11 mouse cellular contexts compared by ENCODE assay signal in genomic region chr2:94398138-94398970, GRCm38 (mm10). TPM values are rescaled to one million over a fixed set of nuclear protein-coding genes. Genes with fewer than 3 reads are reported as not detected.
DNase-seq lines count a peak whose midpoint lies in the region; ATAC-seq and TF ChIP-seq lines count a peak whose summit lies in the region.
"Had no signal": no experiment of that assay in that cellular context is flagged by ENCODE, and none has a peak within 500 bp of the region (broad histone marks: within the 10 kb centered on the region; RNA-seq: fewer than 3 reads in every experiment).

No protein-coding gene starts in this region.

- DNase-seq in forebrain, embryonic 10.5 days (ENCODE audit: extremely low spot score, low spot score) = no peak
- peak; percentile 52 to 71 for DNase-seq in left cerebral cortex, adult 18-20 months (ENCODE audit: low spot score in 2 of 2)
- DNase-seq in right cerebral cortex, adult 18-20 months = peak; percentile 79
- DNase-seq in thymus, postnatal 36 days = no peak

- H3K9ac ChIP-seq in forebrain, embryonic 15.5 days (replicated peaks) = no peak overlapping the region
- H3K9ac ChIP-seq in heart, embryonic 16.5 days (ENCODE audit: low read length) = peak overlapping the region; percentile 13; the same call in 1 of the 2 replicates
- H3K9ac ChIP-seq: limb, embryonic 15.5 days; stomach, embryonic 15.5 days had no signal

- no peak for TF ChIP-seq POLR2A in cortical plate, adult 2 months (IDR thresholded peaks at IDR 0.05; ENCODE audit: extremely low read depth, insufficient read depth, low read length)

- no peak overlapping the region for H3K4me2 ChIP-seq in forebrain, embryonic 15.5 days (replicated peaks)
- H3K4me2 ChIP-seq in heart, embryonic 16.5 days (ENCODE audit: low read depth, low read length) = no peak overlapping the region
- H3K4me2 ChIP-seq: limb, embryonic 15.5 days; stomach, embryonic 15.5 days had no signal

- no peaks in the 10 kb centered on the region for H3K27me3 ChIP-seq in forebrain, embryonic 15.5 days
- no peaks in the 10 kb centered on the region for H3K27me3 ChIP-seq in forebrain, embryonic 10.5 days (ENCODE audit: poor library complexity, severe bottlenecking)
- H3K27me3 ChIP-seq in heart, embryonic 16.5 days (ENCODE audit: control insufficient read depth, insufficient read depth, low read length) = no peaks in the 10 kb centered on the region
- H3K27me3 ChIP-seq: CH12.LX; limb, embryonic 15.5 days; stomach, embryonic 15.5 days had no signal

- no peaks in the 10 kb centered on the region for H3K36me3 ChIP-seq in forebrain, embryonic 15.5 days
- H3K36me3 ChIP-seq in forebrain, embryonic 10.5 days (replicated peaks) = peaks cover 4% of the 10 kb centered on the region; the same call in 1 of the 2 replicates
- 0 out of 2 replicates have a peak, but pooled peaks cover 2% of the 10 kb centered on the region for H3K36me3 ChIP-seq in heart, embryonic 16.5 days (ENCODE audit: control insufficient read depth, insufficient read depth)
- H3K36me3 ChIP-seq: limb, embryonic 15.5 days; stomach, embryonic 15.5 days had no signal

- 64% methylated on average over 8 of the region's 8 CpGs for WGBS in forebrain, embryonic 15.5 days
- WGBS in forebrain, embryonic 10.5 days = 80% methylated on average over 8 of the region's 8 CpGs
- WGBS in heart, embryonic 16.5 days = 45% methylated on average over 8 of the region's 8 CpGs

- peak; percentile 92 for ATAC-seq in forebrain, embryonic 15.5 days (replicated peaks)
- 0 out of 2 replicates have a peak, but pooled peaks have one; percentile 23 for ATAC-seq in heart, embryonic 16.5 days (replicated peaks; ENCODE audit: extremely low read depth, insufficient read depth, low FRiP score)
- no peak for ATAC-seq in activated CD4-positive, CD25-positive, alpha-beta regulatory T cell, adult 4 months

- no peak overlapping the region for H3K4me3 ChIP-seq in forebrain, embryonic 15.5 days
- H3K4me3 ChIP-seq in forebrain, embryonic 10.5 days = no peak overlapping the region
- no peak overlapping the region for H3K4me3 ChIP-seq in cortical plate, adult 2 months (ENCODE audit: insufficient read depth, low read length)
- H3K4me3 ChIP-seq in heart, embryonic 16.5 days (ENCODE audit: low read length) = no peak overlapping the region
- H3K4me3 ChIP-seq: limb, embryonic 15.5 days; stomach, embryonic 15.5 days had no signal

- no peak for TF ChIP-seq CTCF in cortical plate, adult 2 months (IDR thresholded peaks at IDR 0.05; ENCODE audit: extremely low read depth, insufficient read depth, low read length)

- H3K27ac ChIP-seq in forebrain, embryonic 15.5 days (replicated peaks) = peak overlapping the region; percentile 52
- no peak overlapping the region for H3K27ac ChIP-seq in forebrain, embryonic 10.5 days
- peak overlapping the region; percentile 42; the same call in 1 of the 2 replicates for H3K27ac ChIP-seq in cortical plate, adult 2 months (ENCODE audit: insufficient read depth, low read length)
- peak overlapping the region; percentile 16; the same call in 1 of the 2 replicates for H3K27ac ChIP-seq in heart, embryonic 16.5 days (ENCODE audit: low read length)
- H3K27ac ChIP-seq: limb, embryonic 15.5 days; stomach, embryonic 15.5 days had no signal

- peaks cover 20% of the 10 kb centered on the region for H3K4me1 ChIP-seq in forebrain, embryonic 15.5 days
- peaks cover 10% of the 10 kb centered on the region; the same call in 1 of the 2 replicates for H3K4me1 ChIP-seq in forebrain, embryonic 10.5 days
- peaks cover 21% of the 10 kb centered on the region for H3K4me1 ChIP-seq in cortical plate, adult 2 months (ENCODE audit: control insufficient read depth, insufficient read depth, low read length)
- H3K4me1 ChIP-seq in heart, embryonic 16.5 days (ENCODE audit: control insufficient read depth, insufficient read depth, low read length) = peaks cover 22% of the 10 kb centered on the region

- no peaks in the 10 kb centered on the region for H3K9me3 ChIP-seq in forebrain, embryonic 15.5 days
- H3K9me3 ChIP-seq in forebrain, embryonic 10.5 days = no peaks in the 10 kb centered on the region
- H3K9me3 ChIP-seq in heart, embryonic 16.5 days (replicated peaks; ENCODE audit: control insufficient read depth, low read length) = no peaks in the 10 kb centered on the region
- H3K9me3 ChIP-seq: limb, embryonic 15.5 days; stomach, embryonic 15.5 days had no signal

RNA-seq across cellular contexts. Expression of gene Ttc17, which starts 8.1 kb away (rescaled TPM):
- polyA plus RNA-seq in forebrain, embryonic 15.5 days (2015; fragmentation: Nextera tagmentation; extraction: Ambion mirVana) = 20.7 and 23.2 TPM in 2 replicates
- polyA plus RNA-seq in forebrain, embryonic 10.5 days (2016; fragmentation: Nextera tagmentation; extraction: Ambion mirVana) = 13.6 and 13.8 TPM in 2 replicates
- polyA plus RNA-seq in cortical plate, adult 2 months (2012; rRNA removed) = 28.2 and 29.8 TPM in 2 replicates
- 16.9 and 17.5 TPM in 2 replicates for polyA plus RNA-seq in heart, embryonic 16.5 days (2015; fragmentation: Nextera tagmentation; extraction: Ambion mirVana)
- total RNA-seq in left cerebral cortex, adult 18-20 months (2021) = 10 to 100 TPM; 33.7 to 34.2 TPM
- polyA plus RNA-seq in activated CD4-positive, CD25-positive, alpha-beta regulatory T cell, adult 4 months (2017; shearing (Covaris generic)) = 10 to 100 TPM; 34.9 to 36.7 TPM

RNA-seq across cellular contexts. Expression of gene Api5, which starts 39.6 kb away (rescaled TPM):
- polyA plus RNA-seq in forebrain, embryonic 15.5 days (2015; fragmentation: Nextera tagmentation; extraction: Ambion mirVana) = 130 and 134 TPM in 2 replicates
- 239 and 258 TPM in 2 replicates for polyA plus RNA-seq in forebrain, embryonic 10.5 days (2016; fragmentation: Nextera tagmentation; extraction: Ambion mirVana)
- 45.8 and 46.2 TPM in 2 replicates for polyA plus RNA-seq in cortical plate, adult 2 months (2012; rRNA removed)
- polyA plus RNA-seq in heart, embryonic 16.5 days (2015; fragmentation: Nextera tagmentation; extraction: Ambion mirVana) = 84.0 and 90.2 TPM in 2 replicates
- 10 to 100 TPM; 65.5 to 66.2 TPM for total RNA-seq in left cerebral cortex, adult 18-20 months (2021)
- 100 to 1,000 TPM; 104 to 109 TPM for polyA plus RNA-seq in activated CD4-positive, CD25-positive, alpha-beta regulatory T cell, adult 4 months (2017; shearing (Covaris generic))

Comparison
In these comparisons a context has a peak if more than half of its experiments do, and no peak if none do; other contexts are left out.
1. DNase-seq: peak in left cerebral cortex, adult 18-20 months (2 of 2) and right cerebral cortex, adult 18-20 months (single experiment); none in forebrain, embryonic 10.5 days (single experiment) and thymus, postnatal 36 days (0 of 2).